Mouse (Mus musculus) heart, embryonic 14.5 days (tissue): Measurements from ENCODE around the gene Lyzl6. TPM values are rescaled to one million over a fixed set of nuclear protein-coding genes. Genes with fewer than 3 reads are reported as not detected.

Source experiments
- ATAC-seq: fragments of 200-750 bp; cut with Nextera tagmentation; 2 replicates; pipeline ENCODE4 v1.8.0; 2017; ENCODE audit warnings: low read depth, moderate TSS enrichment; ENCODE audit not compliant: insufficient number of reproducible peaks, insufficient read depth, low FRiP score
- H3K27ac ChIP-seq, 2 experiments: fragments of 200-500 bp in 1 of 2; fragments of 300-500 bp in 1 of 2; sonication (generic) in 1 of 2; replicated peaks in 1 of 2; 2 replicates each; pipeline ENCODE4 v1.5.1; 2012 to 2014; ENCODE audit warnings: low read depth in 2 of 2, low read length in 2 of 2, control low read depth in 1 of 2, mild to moderate bottlenecking in 1 of 2, mixed read lengths in 1 of 2; ENCODE audit not compliant: control insufficient read depth in 1 of 2, insufficient read depth in 1 of 2
- H3K27me3 ChIP-seq: fragments of 300-500 bp; sonication (generic); 2 replicates; pipeline ENCODE4 v1.6.1; 2014; ENCODE audit warnings: mild to moderate bottlenecking, low read length, control low read depth; ENCODE audit not compliant: control insufficient read depth, insufficient read depth
- H3K36me3 ChIP-seq: fragments of 300-500 bp; sonication (generic); 2 replicates; pipeline ENCODE4 v1.6.1; 2014; ENCODE audit warnings: mild to moderate bottlenecking, control low read depth, low read length, mixed read lengths; ENCODE audit not compliant: control insufficient read depth, insufficient read depth
- H3K4me1 ChIP-seq, 2 experiments: fragments of 200-500 bp in 1 of 2; fragments of 300-500 bp in 1 of 2; sonication (generic) in 1 of 2; 2 replicates each; pipeline ENCODE4 v1.6.1; 2012 to 2014; ENCODE audit warnings: low read length in 2 of 2, control low read depth in 1 of 2, mixed read lengths in 1 of 2; ENCODE audit not compliant: control insufficient read depth in 2 of 2, insufficient read depth in 2 of 2
- H3K4me2 ChIP-seq: fragments of 300-500 bp; sonication (generic); 2 replicates; pipeline ENCODE4 v1.6.1; 2014; ENCODE audit warnings: mild to moderate bottlenecking, low read length
- H3K4me3 ChIP-seq, 2 experiments: fragments of 200-500 bp in 1 of 2; fragments of 300-500 bp in 1 of 2; sonication (generic) in 1 of 2; 2 replicates each; pipeline ENCODE4 v1.5.1; 2012 to 2014; ENCODE audit warnings: low read length in 2 of 2, mild to moderate bottlenecking in 2 of 2, control low read depth in 1 of 2, low read depth in 1 of 2, moderate library complexity in 1 of 2; ENCODE audit not compliant: control insufficient read depth in 1 of 2, insufficient read depth in 1 of 2
- H3K9ac ChIP-seq: fragments of 300-500 bp; sonication (generic); 2 replicates; pipeline ENCODE4 v1.6.1; 2014; ENCODE audit warnings: mild to moderate bottlenecking, low read length
- H3K9me3 ChIP-seq: fragments of 300-500 bp; sonication (generic); 2 replicates; pipeline ENCODE4 v1.6.1; 2016; ENCODE audit warnings: low read length, control low read depth; ENCODE audit not compliant: control insufficient read depth
- WGBS: fragments of 180-500 bp; shearing (Covaris S2); extraction: QIAGEN DNeasy Blood & Tissue Kit; methylation state at CpG from one replicate; pipeline ENCODE4 v1.1.7; 2014; 5-methylcytosine and 5-hydroxymethylcytosine counted together
- polyA plus RNA-seq: library from polyadenylated mRNA; unstranded; fragments of >200 nt; fragmentation: Nextera tagmentation; extraction: Ambion mirVana; gene quantifications from 2 replicates; pipeline ENCODE4 v1.2.1, GENCODE M21; 2014

Lyzl6 gene
- polyA plus RNA-seq, 1 experiment from 2014 or later: not detected

GRCm38 (mm10) chr11:103645731-103646130, 7.0 kb upstream of the Lyzl6 start:
- Histone ChIP-seq H3K36me3 (no peaks in the 10 kb centered on the region), H3K9me3 (no peaks in the 10 kb centered on the region), H3K4me3 (no peak overlapping the region), H3K27ac (no peak overlapping the region), H3K9ac (no peak overlapping the region), H3K4me1 (peaks cover 5 to 9% of the 10 kb centered on the region in 2 experiments; a peak in 3 of 4 replicates), H3K27me3 (peaks cover 46% of the 10 kb centered on the region), H3K4me2 (no peak overlapping the region)
- 71% methylated on average over 8 of the region's 8 CpGs for WGBS
- ATAC-seq: no peak

GRCm38 (mm10) chr11:103643211-103643610, 4.5 kb upstream of the Lyzl6 start:
- Histone ChIP-seq H3K36me3 (no peaks in the 10 kb centered on the region), H3K9me3 (no peaks in the 10 kb centered on the region), H3K9ac (no peak overlapping the region), H3K4me1 (no peaks in the 10 kb centered on the region), H3K27me3 (peaks cover 40% of the 10 kb centered on the region), H3K4me3 (no peak overlapping the region), H3K4me2 (no peak overlapping the region), H3K27ac (no peak overlapping the region)
- WGBS: 68% methylated on average over 9 of the region's 9 CpGs
- ATAC-seq: no peak

GRCm38 (mm10) chr11:103639407-103639946, 787 bp upstream of the Lyzl6 start:
- H3K4me1 ChIP-seq: no peaks in the 10 kb centered on the region
- H3K9me3 ChIP-seq: no peaks in the 10 kb centered on the region
- H3K27ac ChIP-seq: no peak overlapping the region
- H3K27me3 ChIP-seq: peaks cover 26% of the 10 kb centered on the region
- ATAC-seq: no peak
- 3% methylated on average over 10 of the region's 10 CpGs for WGBS
- H3K4me3 ChIP-seq: no peak overlapping the region
- H3K9ac ChIP-seq: no peak overlapping the region
- no peak overlapping the region for H3K4me2 ChIP-seq
- no peaks in the 10 kb centered on the region for H3K36me3 ChIP-seq

DNA sequence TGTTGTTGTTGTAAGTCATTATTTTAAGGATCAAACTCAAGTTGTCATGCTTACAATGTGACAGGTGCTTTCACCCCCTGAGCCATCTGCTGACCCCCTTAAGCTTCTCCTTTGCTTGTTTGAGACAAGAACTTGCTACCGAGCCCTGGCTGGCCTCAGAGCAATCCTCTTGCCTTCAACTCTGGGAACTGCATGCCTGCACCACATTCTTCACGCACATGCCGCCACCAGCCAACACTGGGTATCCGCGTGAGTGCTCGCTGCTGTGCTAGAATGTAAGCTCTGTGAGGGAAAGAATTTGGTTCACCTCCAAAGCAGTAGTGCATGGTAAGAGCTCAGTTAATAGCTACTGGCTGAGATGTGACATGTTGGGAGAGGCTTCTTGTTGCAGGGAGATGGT, 2.4 kb downstream of the Lyzl6 start:
- H3K4me3 ChIP-seq: no peak overlapping the region
- H3K27me3 ChIP-seq: peaks cover 22% of the 10 kb centered on the region
- 62% methylated on average over 6 of the region's 6 CpGs for WGBS
- H3K4me2 ChIP-seq: no peak overlapping the region
- no peak overlapping the region for H3K9ac ChIP-seq
- H3K4me1 ChIP-seq: no peaks in the 10 kb centered on the region
- H3K9me3 ChIP-seq: no peaks in the 10 kb centered on the region
- ATAC-seq: no peak
- no peaks in the 10 kb centered on the region for H3K36me3 ChIP-seq
- H3K27ac ChIP-seq: no peak overlapping the region

DNA sequence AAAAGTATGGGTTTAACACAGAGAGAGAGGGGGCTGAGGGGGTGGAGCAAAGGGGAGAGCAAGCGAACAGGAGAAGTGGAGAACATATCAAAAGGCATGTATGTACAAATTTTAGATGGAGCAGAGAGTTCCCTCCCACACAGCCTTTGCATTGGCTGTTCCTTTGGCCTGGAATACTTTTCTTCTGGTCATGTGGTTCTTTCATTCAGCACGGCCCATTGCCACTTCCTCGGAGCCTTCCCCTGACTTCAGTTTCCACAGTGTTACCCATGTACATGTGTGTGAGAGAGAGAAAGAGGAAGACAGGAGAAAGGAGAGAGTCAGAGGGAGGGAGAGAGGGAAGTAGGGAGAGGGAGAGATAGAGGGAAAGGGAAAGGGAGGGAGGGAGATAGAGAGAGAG, 3.2 kb downstream of the Lyzl6 start:
- no peak overlapping the region for H3K4me2 ChIP-seq
- WGBS: 78% methylated on average over 3 of the region's 3 CpGs
- ATAC-seq: no peak

GRCm38 (mm10) chr11:103634806-103635205, 3.9 kb downstream of the Lyzl6 start:
- Histone ChIP-seq H3K9me3 (no peaks in the 10 kb centered on the region), H3K4me1 (no peaks in the 10 kb centered on the region), H3K4me3 (no peak overlapping the region), H3K9ac (no peak overlapping the region), H3K4me2 (no peak overlapping the region), H3K36me3 (no peaks in the 10 kb centered on the region), H3K27ac (no peak overlapping the region), H3K27me3 (peaks cover 11% of the 10 kb centered on the region)
- no peak for ATAC-seq
- 75% methylated on average over 7 of the region's 7 CpGs for WGBS

More for the DNA sequence above, 3.2 kb downstream of the Lyzl6 start:
- Histone ChIP-seq H3K36me3 (no peaks in the 10 kb centered on the region), H3K4me1 (no peaks in the 10 kb centered on the region), H3K4me3 (no peak overlapping the region), H3K27me3 (peaks cover 18% of the 10 kb centered on the region), H3K27ac (no peak overlapping the region), H3K9me3 (no peaks in the 10 kb centered on the region), H3K9ac (no peak overlapping the region)

GRCm38 (mm10) chr11:103627453-103627852, 11.2 kb downstream of the Lyzl6 start:
- no peaks in the 10 kb centered on the region for H3K9me3 ChIP-seq
- H3K4me1 ChIP-seq: no peaks in the 10 kb centered on the region
- no peaks in the 10 kb centered on the region for H3K36me3 ChIP-seq
- no peak overlapping the region for H3K27ac ChIP-seq
- H3K4me2 ChIP-seq: no peak overlapping the region
- H3K27me3 ChIP-seq: no peaks in the 10 kb centered on the region
- H3K4me3 ChIP-seq: no peak overlapping the region
- WGBS: 71% methylated on average over 23 of the region's 23 CpGs
- no peak overlapping the region for H3K9ac ChIP-seq
- ATAC-seq: no peak

- peaks cover 3% of the 10 kb centered on the region; the same call in 1 of the 2 replicates for H3K27me3 ChIP-seq
- H3K9me3 ChIP-seq: no peaks in the 10 kb centered on the region
- H3K27ac ChIP-seq: no peak within 1 kb of the TSS
- no peak within 1 kb of the TSS for H3K4me3 ChIP-seq
- ATAC-seq: no peak
- no peak within 1 kb of the TSS for H3K4me2 ChIP-seq
- WGBS: 75% methylated on average over 9 of the region's 9 CpGs
- H3K4me1 ChIP-seq: no peaks in the 10 kb centered on the region
- no peak within 1 kb of the TSS for H3K9ac ChIP-seq
- H3K36me3 ChIP-seq: no peaks in the 10 kb centered on the region
Measured at GRCm38 (mm10) chr11:103621040-103621439, 17.6 kb downstream of the Lyzl6 start, which contains the start of gene Gm884. Gene Gm884, minus strand, starts transcription at chr11:103621140.
